Mouse (Mus musculus) cerebellum, adult 2 months (tissue): ENCODE results near the gene Plxdc2. TPM values are rescaled to one million over a fixed set of nuclear protein-coding genes. Genes with fewer than 3 reads are reported as not detected.

Experiments
- DNase-seq, 2 experiments: peaks; one replicate each; pipeline ENCODE4 v3.0.0; 2021
- H3K27ac ChIP-seq: fragments of 200-500 bp; 2 replicates; pipeline ENCODE4 v1.5.1; 2012; ENCODE audit warnings: low read length, control low read depth, inconsistent platforms; ENCODE audit not compliant: insufficient read depth
- H3K27me3 ChIP-seq: fragments of 200-500 bp; 2 replicates; pipeline ENCODE4 v1.6.1; 2012; ENCODE audit warnings: inconsistent platforms, mild to moderate bottlenecking, low read length, moderate library complexity; ENCODE audit not compliant: control insufficient read depth, insufficient read depth
- H3K4me1 ChIP-seq: fragments of 200-500 bp; 2 replicates; pipeline ENCODE4 v1.6.1; 2011; ENCODE audit warnings: low read length; ENCODE audit not compliant: control insufficient read depth, insufficient read depth
- H3K4me3 ChIP-seq: fragments of 200-500 bp; replicated peaks from 2 replicates; pipeline ENCODE3; 2011; ENCODE audit warnings: mild to moderate bottlenecking, low read depth, low read length, control low read depth; ENCODE audit not compliant: insufficient read depth
- CTCF ChIP-seq: fragments of 200-500 bp; IDR thresholded peaks from 2 replicates; pipeline ENCODE4 v1.5.1; 2011; ENCODE audit warnings: low read depth, mild to moderate bottlenecking, control low read depth, low read length, moderate library complexity, borderline replicate concordance; ENCODE audit not compliant: insufficient read depth
- POLR2A ChIP-seq: fragments of 200-500 bp; IDR thresholded peaks from 2 replicates; pipeline ENCODE4 v1.6.1; 2011; ENCODE audit warnings: low read length, control low read depth, borderline replicate concordance; ENCODE audit not compliant: insufficient read depth
- WGBS: fragments of 180-500 bp; shearing (Covaris S2); methylation state at CpG from one replicate; pipeline ENCODE4 v1.1.7; 2018; 5-methylcytosine and 5-hydroxymethylcytosine counted together
- polyA plus RNA-seq: library from polyadenylated mRNA; depleted of rRNA; stranded (reverse); fragments of >200 nt; gene quantifications from 2 replicates; pipeline ENCODE4 v1.2.3, GENCODE M21; 2012

Gene Plxdc2
- polyA plus RNA-seq, 1 experiment, result 19.1 TPM

GRCm38 (mm10) chr2:16534566-16534965 lies 178.5 kb downstream of the Plxdc2 start:
- 92% methylated on average over 2 of the region's 2 CpGs for WGBS
- no peak for DNase-seq
- Histone ChIP-seq H3K4me3 (no peak overlapping the region), H3K27me3 (no peaks in the 10 kb centered on the region), H3K4me1 (no peaks in the 10 kb centered on the region), H3K27ac (no peak overlapping the region)
- TF ChIP-seq POLR2A, result no peak
- TF ChIP-seq CTCF, result no peak

- Histone ChIP-seq H3K4me1 (peaks cover 3% of the 10 kb centered on the region; the same call in 1 of the 2 replicates), H3K27ac (no peak overlapping the region), H3K27me3 (no peaks in the 10 kb centered on the region), H3K4me3 (no peak overlapping the region)
- TF ChIP-seq CTCF (no peak), POLR2A (no peak)
- WGBS, result 28% methylated on average over 3 of the region's 3 CpGs
- DNase-seq, result peak; percentile 17 to 56
These were observed 185.1 kb downstream of the Plxdc2 start for GRCm38 (mm10) chr2:16541226-16541625.

- no peak overlapping the region for H3K27ac ChIP-seq
- TF ChIP-seq CTCF (no peak), POLR2A (no peak)
- no peak for DNase-seq
- H3K4me1 ChIP-seq, result peaks cover 3% of the 10 kb centered on the region; the same call in 1 of the 2 replicates
- H3K27me3 ChIP-seq, result no peaks in the 10 kb centered on the region
- no peak overlapping the region for H3K4me3 ChIP-seq
- whole genome bisulfite sequencing, result 58% methylated on average over 3 of the region's 3 CpGs
These were observed 189.1 kb downstream of the Plxdc2 start for GRCm38 (mm10) chr2:16545207-16545606.

- no peaks in the 10 kb centered on the region for H3K4me1 ChIP-seq
- WGBS, result 45% methylated on average over 4 of the region's 4 CpGs
- no peaks in the 10 kb centered on the region for H3K27me3 ChIP-seq
- TF ChIP-seq POLR2A (no peak), CTCF (no peak)
- H3K27ac ChIP-seq, result no peak overlapping the region
- no peak for DNase-seq
- H3K4me3 ChIP-seq, result no peak overlapping the region
These were observed 203.2 kb downstream of the Plxdc2 start for GRCm38 (mm10) chr2:16559287-16559686.

- H3K27ac ChIP-seq, result no peak overlapping the region
- no peaks in the 10 kb centered on the region for H3K27me3 ChIP-seq
- H3K4me1 ChIP-seq, result no peaks in the 10 kb centered on the region
- WGBS, result 96% methylated on average over 2 of the region's 2 CpGs
- no peak for DNase-seq
- TF ChIP-seq CTCF (no peak), POLR2A (no peak)
- no peak overlapping the region for H3K4me3 ChIP-seq
These were observed 212.2 kb downstream of the Plxdc2 start for GRCm38 (mm10) chr2:16568263-16568662.

GRCm38 (mm10) chr2:16571169-16571751 lies 215.2 kb downstream of the Plxdc2 start:
- DNase-seq, result no peak
- 69% methylated on average over 13 of the region's 13 CpGs for WGBS
- no peak overlapping the region for H3K27ac ChIP-seq
- H3K4me3 ChIP-seq, result no peak overlapping the region
- H3K27me3 ChIP-seq, result no peaks in the 10 kb centered on the region
- no peak for TF ChIP-seq POLR2A
- no peak for TF ChIP-seq CTCF
- H3K4me1 ChIP-seq, result no peaks in the 10 kb centered on the region

GRCm38 (mm10) chr2:16576566-16576965 lies 220.5 kb downstream of the Plxdc2 start:
- H3K4me1 ChIP-seq, result no peaks in the 10 kb centered on the region
- H3K27ac ChIP-seq, result no peak overlapping the region
- H3K4me3 ChIP-seq, result no peak overlapping the region
- H3K27me3 ChIP-seq, result no peaks in the 10 kb centered on the region
- DNase-seq, result no peak
- TF ChIP-seq CTCF, result no peak
- TF ChIP-seq POLR2A, result no peak

- WGBS, result 73% methylated on average over 1 of the region's 1 CpGs
- Histone ChIP-seq H3K27ac (no peak overlapping the region), H3K4me3 (no peak overlapping the region), H3K27me3 (no peaks in the 10 kb centered on the region), H3K4me1 (no peaks in the 10 kb centered on the region)
- TF ChIP-seq POLR2A (no peak), CTCF (no peak)
- no peak for DNase-seq
These were observed 222.0 kb downstream of the Plxdc2 start for GRCm38 (mm10) chr2:16578153-16578552.

- H3K4me3 ChIP-seq, result no peak overlapping the region
- DNase-seq, result no peak
- no peaks in the 10 kb centered on the region for H3K27me3 ChIP-seq
- no peak overlapping the region for H3K27ac ChIP-seq
- TF ChIP-seq CTCF (no peak), POLR2A (no peak)
- H3K4me1 ChIP-seq, result no peaks in the 10 kb centered on the region
These were observed 232.4 kb downstream of the Plxdc2 start for GRCm38 (mm10) chr2:16588546-16588945.
